Mouse (Mus musculus) CH12.LX (cell line): Measurements from ENCODE around the gene Il2ra.

Experiments
- CTCF ChIP-seq, 2 experiments: IDR thresholded peaks in 1 of 2; conservative IDR thresholded peaks in 1 of 2; 2 replicates each; pipeline ENCODE4 v1.5.1; 2011 to 2012; ENCODE audit warnings: low read depth in 2 of 2, low read length in 2 of 2, improper control_type of control experiment in 1 of 2, inconsistent platforms in 1 of 2, mild to moderate bottlenecking in 1 of 2, moderate library complexity in 1 of 2
- E2F4 ChIP-seq: IDR thresholded peaks from 2 replicates; pipeline ENCODE4 v1.6.1; 2011; ENCODE audit warnings: low read depth, low read length, improper control_type of control experiment; ENCODE audit not compliant: insufficient replicate concordance
- EP300 ChIP-seq: IDR thresholded peaks from 2 replicates; pipeline ENCODE4 v1.6.1; 2011; ENCODE audit warnings: low read length, improper control_type of control experiment
- KAT2A ChIP-seq: IDR thresholded peaks from 2 replicates; pipeline ENCODE4 v1.6.1; 2012; ENCODE audit warnings: low read length, improper control_type of control experiment, inconsistent platforms; ENCODE audit not compliant: insufficient replicate concordance
- MAZ ChIP-seq: IDR thresholded peaks from 2 replicates; pipeline ENCODE4 v1.6.1; 2012; ENCODE audit warnings: low read depth, mild to moderate bottlenecking, inconsistent platforms, low read length, improper control_type of control experiment, moderate library complexity
- MYC ChIP-seq: IDR thresholded peaks from 2 replicates; pipeline ENCODE4 v1.6.1; 2011; ENCODE audit warnings: low read depth, mild to moderate bottlenecking, improper control_type of control experiment, low read length
- POLR2A ChIP-seq: IDR thresholded peaks from 2 replicates; pipeline ENCODE4 v1.6.1; 2011; ENCODE audit warnings: low read depth, mild to moderate bottlenecking, improper control_type of control experiment, low read length
- TBP ChIP-seq: conservative IDR thresholded peaks from 2 replicates; pipeline ENCODE4 v1.6.1; 2011; ENCODE audit warnings: low read depth, low read length, improper control_type of control experiment
- UBTF ChIP-seq: IDR thresholded peaks from 2 replicates; pipeline ENCODE4 v1.6.1; 2012; ENCODE audit warnings: low read depth, mild to moderate bottlenecking, inconsistent platforms, low read length, improper control_type of control experiment, moderate library complexity
- ZC3H11A ChIP-seq: IDR thresholded peaks from 2 replicates; pipeline ENCODE4 v1.6.1; 2012; ENCODE audit warnings: low read depth, mild to moderate bottlenecking, inconsistent platforms, low read length, improper control_type of control experiment

DNA sequence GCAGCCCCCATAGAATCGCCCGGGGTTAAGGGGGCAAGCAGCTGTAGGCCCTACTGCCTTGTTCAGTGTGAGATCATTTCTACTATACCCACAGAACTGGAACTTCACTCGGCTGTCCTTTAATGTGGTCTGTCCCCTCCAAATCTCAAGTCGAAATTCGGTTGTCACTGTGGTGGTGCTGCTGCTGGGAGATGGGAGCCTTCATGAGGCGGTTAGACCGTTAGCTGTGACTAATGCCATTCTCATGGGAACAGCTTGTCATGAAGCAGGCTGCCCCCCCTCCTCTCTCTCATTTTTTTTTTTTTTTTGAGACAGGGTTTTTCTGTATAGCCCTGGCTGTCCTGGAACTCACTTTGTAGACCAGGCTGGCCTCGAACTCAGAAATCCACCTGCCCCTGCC, 19.4 kb upstream of the Il2ra start:
- TF ChIP-seq TBP (no peak), CTCF (conservative IDR thresholded peaks at IDR 0.05 in 1 of 2, IDR thresholded peaks at IDR 0.05 in 1 of 2; ENCODE audit: low read depth in 2 of 2, low read length in 2 of 2) (no peak), MYC (no peak), ZC3H11A (no peak), E2F4 (no peak), UBTF (no peak), EP300 (no peak), POLR2A (no peak), KAT2A (no peak), MAZ (no peak)
